Mouse (Mus musculus): ENCODE results near the gene Slc25a26.
A peak's percentile ranks its signal among the peaks of the same experiment; 100 is the strongest.

The Slc25a26 gene

DNA sequence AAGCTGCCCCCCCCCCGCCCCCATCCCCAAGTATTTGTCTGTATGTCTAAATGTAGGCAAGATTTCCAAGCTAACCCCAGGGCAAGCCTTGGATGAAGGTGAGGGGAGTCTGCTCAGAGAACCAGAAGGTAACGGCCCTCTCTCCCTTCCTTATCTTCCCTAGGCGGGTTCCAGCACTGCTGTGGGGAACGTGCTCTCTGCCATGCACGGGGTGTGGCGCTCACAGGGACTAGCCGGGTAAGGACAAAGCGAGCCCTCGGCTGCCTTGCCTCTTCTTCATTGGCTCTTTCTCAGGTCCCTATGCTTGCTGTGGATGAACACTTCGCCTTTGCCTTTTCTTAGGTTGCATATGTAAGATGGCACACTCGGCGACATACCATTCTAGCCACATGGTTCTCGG lies 98.9 kb downstream of the Slc25a26 start:
- DNase-seq (ENCODE audit: low read depth, low spot score) = peak; percentile 42

DNA sequence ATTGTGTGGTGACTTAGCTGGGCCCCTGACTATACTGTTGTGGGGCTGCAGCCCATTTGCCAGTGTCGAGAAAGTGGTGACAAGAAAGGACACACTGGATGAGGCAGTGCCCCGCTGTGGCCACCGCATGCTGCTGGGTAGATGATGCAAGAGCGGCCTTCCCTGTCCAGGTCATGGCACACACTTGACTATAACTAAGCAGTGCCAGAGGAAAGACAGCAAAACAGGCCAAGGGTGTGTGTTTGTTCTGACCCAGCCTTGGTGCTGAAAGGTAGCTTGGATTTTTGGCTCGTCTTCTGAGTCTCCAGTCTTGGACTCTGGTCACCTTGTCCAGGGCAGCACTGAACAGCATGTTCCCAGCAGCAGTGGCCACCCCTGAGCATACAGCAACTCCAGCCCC lies 101.0 kb downstream of the Slc25a26 start:
- no peak for DNase-seq (ENCODE audit: low read depth, low spot score)

DNA sequence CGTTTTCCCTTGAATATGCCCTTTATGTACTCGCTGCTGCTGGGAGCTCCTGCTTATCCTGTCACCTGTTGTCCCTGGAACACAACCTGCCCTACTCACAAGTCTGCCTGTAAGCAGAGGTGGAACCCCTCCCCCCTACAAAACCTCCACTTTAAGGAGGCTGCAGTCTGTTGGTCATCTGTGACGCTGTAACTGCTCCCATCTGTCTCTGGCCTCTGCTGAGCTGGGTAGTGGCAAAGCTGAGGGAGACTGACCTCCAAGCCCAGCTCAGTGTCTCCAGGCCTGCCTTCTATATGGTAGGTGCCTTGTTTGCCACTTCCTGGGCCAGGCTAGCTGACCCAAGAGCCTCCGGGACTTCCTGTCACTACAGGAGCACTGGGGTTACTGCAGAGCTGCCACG lies 101.7 kb downstream of the Slc25a26 start:
- no peak for DNase-seq (ENCODE audit: low read depth, low spot score)

DNA sequence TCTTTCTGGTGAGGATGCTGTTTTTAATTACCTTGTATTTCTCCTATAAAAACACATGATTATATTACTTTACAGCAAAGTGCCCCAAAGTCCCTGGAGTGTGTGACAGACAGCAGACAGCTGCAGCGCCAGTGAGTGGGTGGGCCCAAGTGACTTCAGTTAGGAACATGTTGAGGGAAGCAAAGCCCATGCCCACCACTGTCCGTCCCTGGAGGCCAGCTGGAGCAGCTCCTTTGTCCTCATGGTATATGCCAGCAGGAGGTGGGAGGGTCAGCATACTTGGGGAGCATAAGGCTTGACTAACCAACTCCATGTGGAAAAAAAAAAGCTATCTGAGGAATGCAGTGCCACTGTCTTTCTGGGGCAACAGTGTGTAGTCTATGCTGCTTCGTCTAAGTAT lies 103.9 kb downstream of the Slc25a26 start:
- no peak for DNase-seq (ENCODE audit: low read depth, low spot score)

- no peak for DNase-seq (ENCODE audit: low read depth, low spot score)
Observed at GRCm38 (mm10) chr6:94604546-94604945, 104.4 kb downstream of the Slc25a26 start.

- DNase-seq (ENCODE audit: low read depth, low spot score) = no peak
Observed at GRCm38 (mm10) chr6:94613235-94613895, 113.2 kb downstream of the Slc25a26 start.

DNA sequence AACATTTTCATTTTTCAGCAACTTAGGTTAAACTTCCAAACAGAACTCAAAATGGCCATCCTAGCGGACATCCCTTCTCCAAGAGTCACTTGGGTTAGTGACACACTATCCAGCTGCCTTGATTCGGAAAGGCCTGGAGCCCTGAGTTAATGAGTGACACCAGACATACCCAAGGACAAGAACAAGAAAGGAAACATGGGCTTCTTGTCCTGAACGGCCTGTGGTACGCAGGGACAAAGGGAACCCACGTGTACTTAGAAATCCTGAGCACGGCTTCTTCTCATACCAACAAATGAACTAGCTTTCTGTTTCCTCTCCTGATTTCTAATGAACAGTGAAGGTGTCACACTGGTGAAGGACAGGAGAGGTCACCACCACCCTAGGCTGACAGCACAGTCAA lies 114.2 kb downstream of the Slc25a26 start:
- no peak for DNase-seq (ENCODE audit: low read depth, low spot score)

DNA sequence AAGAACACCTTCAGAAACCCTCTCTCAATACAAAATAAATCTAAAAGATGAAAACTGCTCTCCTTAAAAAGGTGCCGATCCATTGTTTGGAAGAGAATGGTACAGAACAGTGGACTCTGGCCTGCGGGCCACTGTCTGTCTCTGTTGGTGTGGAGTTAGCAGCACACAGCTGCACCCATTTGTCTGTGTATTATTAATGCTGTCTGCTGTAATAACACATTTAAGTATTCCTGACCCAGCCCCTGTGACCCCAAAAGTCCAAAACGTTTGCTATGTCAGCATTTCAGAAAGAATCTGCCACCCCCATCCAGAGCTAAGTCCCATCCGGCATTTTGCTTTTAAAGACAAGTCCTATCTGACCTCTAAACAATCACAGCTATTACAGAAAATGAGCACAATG lies 115.8 kb downstream of the Slc25a26 start:
- no peak for DNase-seq (ENCODE audit: low read depth, low spot score)

DNA sequence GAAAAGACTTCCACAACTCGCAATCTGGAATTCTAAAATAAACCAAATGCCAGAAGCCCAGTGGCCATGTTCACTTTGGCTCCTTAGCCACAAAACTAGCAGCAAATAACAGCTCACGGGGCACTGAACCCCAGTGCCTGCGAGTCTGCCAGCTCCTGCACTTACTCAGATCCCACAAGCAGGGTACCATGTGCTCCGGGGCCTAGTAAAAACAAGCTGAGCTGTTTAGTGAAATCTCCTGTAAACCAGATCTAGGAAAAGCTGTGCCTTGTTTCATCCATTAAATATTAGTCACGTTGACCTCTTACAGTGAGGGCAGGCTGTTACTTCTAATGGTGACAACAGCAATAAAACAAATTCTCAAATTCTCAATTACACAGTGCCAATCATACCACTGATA lies 118.5 kb downstream of the Slc25a26 start:
- DNase-seq (ENCODE audit: low read depth, low spot score) = no peak

DNA sequence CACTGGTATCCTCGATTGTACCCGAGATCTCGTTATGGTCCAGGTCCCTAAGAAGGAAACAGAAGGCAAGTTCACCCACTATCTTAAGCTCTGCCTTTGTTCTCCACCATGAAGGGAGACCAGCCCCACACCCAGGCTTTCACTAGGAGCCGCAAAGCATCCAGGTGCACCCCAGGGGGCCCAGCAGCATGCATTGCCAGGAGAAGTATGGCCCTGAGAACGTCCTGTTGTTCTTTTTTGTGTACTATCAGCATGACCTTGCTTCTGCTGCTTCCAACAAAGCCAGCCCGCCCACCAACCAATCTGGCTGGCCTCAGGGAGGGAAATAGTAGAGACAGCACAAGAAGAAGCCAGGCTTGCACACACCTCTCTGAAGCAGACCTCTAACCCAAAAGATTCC lies 120.2 kb downstream of the Slc25a26 start:
- DNase-seq (ENCODE audit: low read depth, low spot score) = peak; percentile 91

- no peak for DNase-seq (ENCODE audit: low read depth, low spot score)
Observed at GRCm38 (mm10) chr6:94620801-94621301, 120.7 kb downstream of the Slc25a26 start.

DNA sequence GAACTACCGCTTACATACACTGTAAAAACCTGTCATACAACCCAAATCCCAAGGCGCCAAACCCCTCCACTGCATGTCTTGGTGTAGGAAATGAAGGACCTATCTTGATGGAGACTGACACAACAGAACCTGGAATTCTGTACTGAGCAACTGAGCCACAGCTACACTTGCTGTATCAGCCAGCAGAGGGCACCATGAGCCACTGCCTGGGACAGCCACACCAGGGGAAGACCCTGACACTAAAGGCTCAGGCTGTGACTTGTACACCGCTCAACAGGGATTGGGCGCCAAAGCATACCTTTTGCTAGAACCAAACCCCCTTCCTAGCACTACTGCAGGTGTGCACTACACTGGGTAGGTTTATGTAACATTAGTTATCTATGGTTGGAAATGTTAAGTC lies 122.9 kb downstream of the Slc25a26 start:
- peak; percentile 81 for DNase-seq (ENCODE audit: low read depth, low spot score)

- no peak for DNase-seq (ENCODE audit: low read depth, low spot score)
Observed at GRCm38 (mm10) chr6:94624543-94624942, 124.4 kb downstream of the Slc25a26 start.

GRCm38 (mm10) chr6:94625896-94626295 lies 125.8 kb downstream of the Slc25a26 start:
- no peak for DNase-seq (ENCODE audit: low read depth, low spot score)

- DNase-seq (ENCODE audit: low read depth, low spot score) = no peak
Observed at GRCm38 (mm10) chr6:94626807-94627206, 126.7 kb downstream of the Slc25a26 start.

DNA sequence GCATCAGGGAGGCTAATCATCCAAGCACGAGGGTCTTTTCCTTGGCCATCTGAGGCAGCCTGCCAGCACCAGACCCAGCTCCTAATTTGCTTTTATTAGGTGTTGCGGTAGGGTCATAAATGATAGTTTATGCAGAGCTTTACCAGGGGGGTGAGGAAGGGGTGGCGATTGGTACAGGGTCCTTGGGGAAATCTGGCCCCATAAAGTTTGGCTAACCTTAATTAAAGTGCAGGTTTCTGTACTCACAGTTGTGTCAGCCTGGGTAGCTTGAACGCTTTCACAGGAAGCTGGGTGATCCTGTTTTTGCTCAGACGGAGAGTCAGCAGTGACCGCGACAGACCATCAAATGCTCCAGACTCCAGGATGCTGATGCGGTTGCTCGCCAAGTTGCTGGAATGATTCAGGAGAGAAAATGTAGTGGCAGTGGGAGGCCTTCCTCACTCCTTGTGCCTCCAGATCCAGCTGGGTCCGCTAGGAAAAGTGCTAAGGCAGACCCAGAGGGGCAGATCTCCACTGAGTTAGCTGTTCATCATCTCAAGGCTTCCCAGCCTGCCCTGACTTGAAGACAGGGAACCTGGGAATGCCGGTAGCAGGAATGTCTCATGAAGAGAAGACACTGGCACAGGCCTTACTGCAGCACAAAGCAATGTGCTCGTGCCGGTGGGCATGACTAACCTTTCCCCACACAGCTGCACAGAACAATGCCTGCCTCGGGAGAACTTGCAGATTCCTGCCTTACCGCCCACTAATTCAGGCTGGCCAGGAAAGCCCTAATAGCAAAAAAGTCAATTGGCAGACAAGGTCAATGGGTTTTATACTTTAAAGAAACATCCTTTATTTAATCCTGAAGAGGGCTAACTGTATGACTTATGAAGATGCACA lies 127.8 kb downstream of the Slc25a26 start:
- DNase-seq (ENCODE audit: low read depth, low spot score) = no peak

GRCm38 (mm10) chr6:94628787-94629186 lies 128.7 kb downstream of the Slc25a26 start:
- no peak for DNase-seq (ENCODE audit: low read depth, low spot score)

DNA sequence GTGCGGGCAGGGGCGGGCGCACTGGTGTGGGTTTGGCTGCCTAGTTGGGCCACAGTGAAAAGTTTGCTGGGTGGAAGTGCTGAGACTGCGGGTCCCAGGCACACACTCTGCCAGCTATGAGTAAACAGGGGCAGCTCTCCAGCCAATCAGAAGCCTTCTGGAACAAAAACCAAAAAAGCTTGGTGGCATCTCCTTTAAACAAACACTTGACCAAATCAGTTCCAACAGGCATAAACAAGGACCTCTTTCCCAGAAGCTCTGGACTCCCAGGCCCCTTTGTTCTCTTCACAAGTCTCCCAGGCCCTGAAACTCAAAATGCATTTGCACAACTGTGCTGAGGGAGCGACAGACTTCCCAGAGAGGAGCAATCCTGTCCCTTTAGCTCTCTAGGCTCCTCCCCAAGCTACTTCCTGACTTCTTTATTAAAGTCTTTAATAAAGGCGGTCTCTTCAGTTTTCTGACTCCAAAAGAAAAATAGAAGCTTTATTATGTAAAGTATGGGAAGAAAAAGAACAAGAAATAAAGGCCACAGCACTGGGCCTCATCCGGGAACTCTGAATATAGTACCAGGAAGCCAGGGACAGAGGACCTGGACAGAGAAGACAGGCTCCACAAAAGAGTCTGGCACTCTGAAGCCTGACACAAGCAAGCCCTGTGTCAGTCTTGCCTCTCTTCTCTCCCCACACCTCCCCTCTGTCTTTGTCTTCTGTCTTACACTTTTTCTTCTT lies 131.1 kb downstream of the Slc25a26 start:
- peak; percentile 48 for DNase-seq (ENCODE audit: low read depth, low spot score)

- no peak for DNase-seq (ENCODE audit: low read depth, low spot score)
Observed at GRCm38 (mm10) chr6:94631779-94632082, 131.6 kb downstream of the Slc25a26 start.

- DNase-seq (ENCODE audit: low read depth, low spot score) = no peak
Observed at GRCm38 (mm10) chr6:94634274-94634673, 134.1 kb downstream of the Slc25a26 start.

GRCm38 (mm10) chr6:94634710-94635109 lies 134.6 kb downstream of the Slc25a26 start:
- no peak for DNase-seq (ENCODE audit: low read depth, low spot score)

GRCm38 (mm10) chr6:94635343-94635742 lies 135.2 kb downstream of the Slc25a26 start:
- DNase-seq (ENCODE audit: low read depth, low spot score) = peak; percentile 64

Measured in ZHBTc4 (cell line).